Mouse (Mus musculus) liver, embryonic 16.5 days (tissue): ENCODE results near the gene Hspa12b. TPM values are rescaled to one million over a fixed set of nuclear protein-coding genes. Genes with fewer than 3 reads are reported as not detected.

Experiments used
- ATAC-seq: fragments of 200-750 bp; cut with Nextera tagmentation; 2 replicates; pipeline ENCODE4 v1.8.0; 2017; ENCODE audit warnings: low read depth, mild to moderate bottlenecking, moderate number of reproducible peaks, moderate library complexity
- H3K27ac ChIP-seq: fragments of 300-500 bp; sonication (generic); 2 replicates; pipeline ENCODE4 v1.5.1; 2014; ENCODE audit warnings: mild to moderate bottlenecking, low read length
- H3K27me3 ChIP-seq: fragments of 300-500 bp; sonication (generic); 2 replicates; pipeline ENCODE4 v1.6.1; 2014; ENCODE audit warnings: low read depth, low read length, mixed read lengths; ENCODE audit not compliant: control insufficient read depth, insufficient read depth
- H3K36me3 ChIP-seq: fragments of 300-500 bp; sonication (generic); 2 replicates; pipeline ENCODE4 v1.6.1; 2014; ENCODE audit warnings: mild to moderate bottlenecking; ENCODE audit not compliant: control insufficient read depth, insufficient read depth
- H3K4me1 ChIP-seq: fragments of 300-500 bp; sonication (generic); 2 replicates; pipeline ENCODE4 v1.6.1; 2014; ENCODE audit warnings: low read depth, low read length, mixed read lengths; ENCODE audit not compliant: control insufficient read depth
- H3K4me2 ChIP-seq: fragments of 300-500 bp; sonication (generic); 2 replicates; pipeline ENCODE4 v1.6.1; 2014; ENCODE audit warnings: low read depth, low read length, mixed read lengths
- H3K4me3 ChIP-seq: fragments of 300-500 bp; sonication (generic); 2 replicates; pipeline ENCODE4 v1.5.1; 2014; ENCODE audit warnings: low read depth, mild to moderate bottlenecking, low read length
- H3K9ac ChIP-seq: fragments of 300-500 bp; sonication (generic); 2 replicates; pipeline ENCODE4 v1.6.1; 2014; ENCODE audit warnings: low read depth, low read length
- H3K9me3 ChIP-seq: fragments of 300-500 bp; sonication (generic); replicated peaks from 2 replicates; pipeline ENCODE4 v1.6.1; 2016; ENCODE audit warnings: low read length; ENCODE audit not compliant: control insufficient read depth
- WGBS: fragments of 180-500 bp; shearing (Covaris S2); extraction: QIAGEN DNeasy Blood & Tissue Kit; methylation state at CpG from one replicate; pipeline ENCODE4 v1.1.7; 2014; ENCODE audit not compliant: insufficient replicate concordance; 5-methylcytosine and 5-hydroxymethylcytosine counted together
- polyA plus RNA-seq: library from polyadenylated mRNA; unstranded; fragments of >200 nt; fragmentation: Nextera tagmentation; extraction: Ambion mirVana; gene quantifications from 2 replicates; pipeline ENCODE4 v1.2.1, GENCODE M21; 2015

Hspa12b gene
- polyA plus RNA-seq, 1 experiment from 2014 or later: 2.0 TPM

- WGBS: 74% methylated on average over 8 of the region's 8 CpGs
- Histone ChIP-seq H3K9me3 (no peaks in the 10 kb centered on the region), H3K36me3 (no peaks in the 10 kb centered on the region), H3K27ac (peak overlapping the region; percentile 98), H3K27me3 (no peaks in the 10 kb centered on the region), H3K4me1 (peaks cover 52% of the 10 kb centered on the region), H3K9ac (peak overlapping the region; percentile 66), H3K4me2 (peak overlapping the region; percentile 50; the same call in 1 of the 2 replicates), H3K4me3 (no peak overlapping the region)
- ATAC-seq: no peak
Measured at GRCm38 (mm10) chr2:131134826-131135400, 7.8 kb downstream of the Hspa12b start.

DNA sequence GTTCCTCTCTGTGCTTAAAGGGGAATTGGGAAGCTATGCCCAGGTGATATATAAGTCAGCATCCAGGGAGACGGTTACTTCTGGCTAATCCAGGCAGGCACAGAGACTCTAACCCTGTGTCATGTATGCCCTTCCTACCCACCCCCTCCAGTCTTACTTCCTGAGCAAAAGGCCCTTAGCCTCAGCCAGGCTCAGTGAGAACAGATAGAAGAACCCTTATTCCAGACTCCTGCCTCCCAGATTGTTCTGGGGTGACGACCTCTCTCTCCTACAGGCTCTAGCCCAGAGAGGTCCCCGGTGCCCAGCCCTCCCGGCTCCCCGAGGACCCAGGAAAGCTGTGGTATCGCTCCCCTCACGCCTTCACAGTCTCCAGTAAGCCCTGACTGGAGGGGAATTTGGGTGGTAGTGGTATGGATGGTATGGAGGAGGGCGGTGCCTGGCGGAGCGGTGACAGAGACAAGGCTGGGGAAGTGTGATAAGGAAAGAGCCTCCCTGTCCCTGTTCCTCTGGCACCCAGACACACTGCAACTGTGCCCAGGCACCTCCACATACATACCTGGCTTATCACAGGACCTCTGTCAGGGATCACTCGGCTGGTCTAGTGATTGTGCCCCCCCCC lies 8.6 kb downstream of the Hspa12b start:
- peaks cover 51% of the 10 kb centered on the region for H3K4me1 ChIP-seq
- peak overlapping the region; percentile 21 for H3K4me3 ChIP-seq
- no peaks in the 10 kb centered on the region for H3K36me3 ChIP-seq
- peak overlapping the region; percentile 66 for H3K9ac ChIP-seq
- H3K4me2 ChIP-seq: peak overlapping the region; percentile 62
- peak overlapping the region; percentile 98 for H3K27ac ChIP-seq
- peak; percentile 100 for ATAC-seq
- no peaks in the 10 kb centered on the region for H3K27me3 ChIP-seq
- WGBS: 20% methylated on average over 11 of the region's 11 CpGs
- no peaks in the 10 kb centered on the region for H3K9me3 ChIP-seq

DNA sequence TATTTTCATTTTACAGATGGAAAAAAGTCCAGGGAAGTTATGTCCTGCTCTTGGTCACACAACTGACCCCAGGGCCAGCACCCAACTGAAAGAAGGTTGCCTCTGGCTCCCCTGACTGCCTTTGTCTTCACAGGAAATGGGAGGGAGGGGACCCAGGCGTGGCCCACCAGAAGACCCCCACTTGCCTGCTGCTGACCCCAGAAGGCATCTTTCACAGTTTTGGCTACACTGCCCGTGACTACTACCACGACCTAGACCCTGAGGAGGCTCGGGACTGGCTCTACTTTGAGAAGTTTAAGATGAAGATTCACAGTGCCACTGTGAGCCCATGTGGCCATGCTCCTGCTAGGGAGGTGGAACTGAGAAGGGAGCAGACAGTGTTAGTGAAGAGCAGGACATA lies 11.2 kb downstream of the Hspa12b start:
- H3K4me2 ChIP-seq: no peak overlapping the region
- no peak for ATAC-seq

GRCm38 (mm10) chr2:131138760-131139159 lies 11.7 kb downstream of the Hspa12b start:
- no peak for ATAC-seq
- H3K4me2 ChIP-seq: no peak overlapping the region
- no peak overlapping the region for H3K9ac ChIP-seq
- 89% methylated on average over 7 of the region's 7 CpGs for WGBS
- H3K27ac ChIP-seq: no peak overlapping the region
- no peaks in the 10 kb centered on the region for H3K27me3 ChIP-seq
- no peaks in the 10 kb centered on the region for H3K9me3 ChIP-seq
- peaks cover 46% of the 10 kb centered on the region for H3K4me1 ChIP-seq
- no peak overlapping the region for H3K4me3 ChIP-seq
- H3K36me3 ChIP-seq: peaks cover 4% of the 10 kb centered on the region

More for the DNA sequence above, 11.2 kb downstream of the Hspa12b start:
- Histone ChIP-seq H3K4me3 (no peak overlapping the region), H3K4me1 (peaks cover 46% of the 10 kb centered on the region), H3K36me3 (0 out of 2 replicates have a peak, but pooled peaks cover under 1% of the 10 kb centered on the region), H3K27me3 (no peaks in the 10 kb centered on the region), H3K27ac (no peak overlapping the region), H3K9me3 (no peaks in the 10 kb centered on the region), H3K9ac (no peak overlapping the region)
- WGBS: 76% methylated on average over 4 of the region's 4 CpGs

GRCm38 (mm10) chr2:131139287-131139686 lies 12.2 kb downstream of the Hspa12b start:
- 75% methylated on average over 5 of the region's 5 CpGs for WGBS
- H3K36me3 ChIP-seq: peaks cover 4% of the 10 kb centered on the region
- H3K27ac ChIP-seq: no peak overlapping the region
- H3K9me3 ChIP-seq: no peaks in the 10 kb centered on the region
- H3K4me3 ChIP-seq: no peak overlapping the region
- no peak for ATAC-seq
- peaks cover 42% of the 10 kb centered on the region for H3K4me1 ChIP-seq
- no peaks in the 10 kb centered on the region for H3K27me3 ChIP-seq
- no peak overlapping the region for H3K4me2 ChIP-seq
- H3K9ac ChIP-seq: no peak overlapping the region

GRCm38 (mm10) chr2:131139886-131140532 lies 12.9 kb downstream of the Hspa12b start:
- H3K4me1 ChIP-seq: peaks cover 35% of the 10 kb centered on the region
- 64% methylated on average over 5 of the region's 5 CpGs for WGBS
- H3K27ac ChIP-seq: peak overlapping the region; percentile 41; the same call in 1 of the 2 replicates

GRCm38 (mm10) chr2:131140533-131140905 lies 13.4 kb downstream of the Hspa12b start:
- Histone ChIP-seq H3K27me3 (no peaks in the 10 kb centered on the region), H3K36me3 (peaks cover 15% of the 10 kb centered on the region), H3K27ac (no peak overlapping the region), H3K4me3 (no peak overlapping the region), H3K4me1 (peaks cover 30% of the 10 kb centered on the region), H3K9me3 (no peaks in the 10 kb centered on the region), H3K4me2 (no peak overlapping the region), H3K9ac (no peak overlapping the region)
- 72% methylated on average over 5 of the region's 5 CpGs for WGBS
- ATAC-seq: no peak

More at GRCm38 (mm10) chr2:131139886-131140532, 12.9 kb downstream of the Hspa12b start:
- H3K36me3 ChIP-seq: peaks cover 9% of the 10 kb centered on the region
- H3K4me3 ChIP-seq: no peak overlapping the region
- no peak overlapping the region for H3K4me2 ChIP-seq
- H3K27me3 ChIP-seq: no peaks in the 10 kb centered on the region
- H3K9me3 ChIP-seq: no peaks in the 10 kb centered on the region
- 0 out of 2 replicates have a peak overlapping the region, but pooled peaks have one; percentile 6 for H3K9ac ChIP-seq
- ATAC-seq: no peak

- no peak overlapping the region for H3K4me3 ChIP-seq
- ATAC-seq: no peak
- H3K27ac ChIP-seq: no peak overlapping the region
- WGBS: 83% methylated on average over 8 of the region's 8 CpGs
- no peak overlapping the region for H3K4me2 ChIP-seq
- H3K27me3 ChIP-seq: no peaks in the 10 kb centered on the region
- H3K9me3 ChIP-seq: no peaks in the 10 kb centered on the region
- peaks cover 24% of the 10 kb centered on the region for H3K36me3 ChIP-seq
- H3K4me1 ChIP-seq: peaks cover 22% of the 10 kb centered on the region
- H3K9ac ChIP-seq: no peak overlapping the region
Measured at GRCm38 (mm10) chr2:131141336-131141986, 14.4 kb downstream of the Hspa12b start.
